Mouse (Mus musculus) megakaryocyte, embryonic 14.5 days (primary cell): ENCODE results near the gene H2-DMb2.

Experiments
- FLI1 ChIP-seq: IDR thresholded peaks from 2 replicates; pipeline ENCODE4 v1.6.1; 2012; ENCODE audit warnings: low read length, inconsistent platforms, mixed read lengths
- GATA1 ChIP-seq: IDR thresholded peaks from 3 replicates; pipeline ENCODE4 v1.6.1; 2012; ENCODE audit warnings: mixed read lengths, low read length, inconsistent platforms, borderline replicate concordance

DNA sequence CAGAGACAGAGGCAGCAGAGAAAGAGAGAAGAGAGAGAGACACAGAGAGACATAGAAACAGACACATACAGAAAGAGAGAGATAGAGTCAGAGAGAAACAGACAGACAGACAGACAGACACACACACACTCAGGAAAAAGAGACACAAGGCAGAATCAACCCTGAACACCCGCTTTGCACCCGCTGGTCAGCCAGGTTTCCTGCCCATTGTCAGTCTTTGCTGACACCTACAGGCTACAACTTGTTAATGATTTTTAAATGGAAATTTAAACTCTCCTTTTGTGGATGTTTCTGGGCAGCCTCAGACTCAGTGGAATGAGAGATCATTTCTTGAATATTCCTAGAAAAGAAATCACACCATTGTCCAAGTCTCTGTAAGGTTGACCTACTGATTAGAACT is 26.2 kb downstream of the H2-DMb2 start:
- TF ChIP-seq GATA1 (no peak), FLI1 (no peak)
